Mouse (Mus musculus): ENCODE measurements around the gene Polr1a. TPM values are rescaled to one million over a fixed set of nuclear protein-coding genes. Genes with fewer than 3 reads are reported as not detected.
A peak's percentile ranks its signal among the peaks of the same experiment; 100 is the strongest.
"Not testable (repeated sequence)": the region's sequence is repeated elsewhere in the genome, so short reads cannot be mapped to it uniquely, and the experiment has no call there.

Gene Polr1a
- 10 to 100 TPM; 47.4 to 54.6 (median 49.7) TPM for total RNA-seq (2022)

- DNase-seq (ENCODE audit: low spot score) = peak; percentile 93
These were observed at the start of gene Polr1a, which contains the start of gene Ptcd3 for GRCm38 (mm10) chr6:71908481-71909381. TSS of gene Polr1a (plus strand) at chr6:71909053. TSS of gene Ptcd3 (minus strand) at chr6:71908750.

- DNase-seq (ENCODE audit: low spot score) = no peak
These were observed 41.1 kb upstream of the Polr1a start for GRCm38 (mm10) chr6:71867751-71868150.

GRCm38 (mm10) chr6:71868809-71869208 lies 40.0 kb upstream of the Polr1a start:
- no peak for DNase-seq (ENCODE audit: low spot score)

- no peak for DNase-seq (ENCODE audit: low spot score)
These were observed 37.5 kb upstream of the Polr1a start for GRCm38 (mm10) chr6:71871396-71871795.

- no peak for DNase-seq (ENCODE audit: low spot score)
These were observed 30.7 kb upstream of the Polr1a start for GRCm38 (mm10) chr6:71877965-71878760.

- DNase-seq (ENCODE audit: low spot score) = no peak
These were observed 15.6 kb upstream of the Polr1a start for GRCm38 (mm10) chr6:71893263-71893662.

GRCm38 (mm10) chr6:71907702-71908235 lies 1.1 kb upstream of the Polr1a start:
- no peak for DNase-seq (ENCODE audit: low spot score)

GRCm38 (mm10) chr6:71909384-71909783 lies 531 bp downstream of the Polr1a start:
- DNase-seq (ENCODE audit: low spot score) = no peak

GRCm38 (mm10) chr6:71909840-71910239 lies 987 bp downstream of the Polr1a start:
- DNase-seq (ENCODE audit: low spot score) = no peak

GRCm38 (mm10) chr6:71911686-71912450 lies 3.0 kb downstream of the Polr1a start:
- DNase-seq (ENCODE audit: low spot score) = peak; percentile 25

- DNase-seq (ENCODE audit: low spot score) = no peak
These were observed 11.9 kb downstream of the Polr1a start for GRCm38 (mm10) chr6:71920752-71921151.

GRCm38 (mm10) chr6:71925233-71925632 lies 16.4 kb downstream of the Polr1a start:
- not testable (repeated sequence) for DNase-seq (ENCODE audit: low spot score)

- peak; percentile 60 for DNase-seq (ENCODE audit: low spot score)
These were observed 19.1 kb downstream of the Polr1a start for GRCm38 (mm10) chr6:71927911-71928310.

- DNase-seq (ENCODE audit: low spot score) = peak; percentile 40
These were observed 21.2 kb downstream of the Polr1a start for GRCm38 (mm10) chr6:71930053-71930452.

- DNase-seq (ENCODE audit: low spot score) = no peak
These were observed 22.1 kb downstream of the Polr1a start for GRCm38 (mm10) chr6:71930830-71931437.

- DNase-seq (ENCODE audit: low spot score) = no peak
These were observed 23.5 kb downstream of the Polr1a start for GRCm38 (mm10) chr6:71932347-71932746.

GRCm38 (mm10) chr6:71934081-71934556 lies 25.3 kb downstream of the Polr1a start:
- DNase-seq (ENCODE audit: low spot score) = peak; percentile 53

- no peak for DNase-seq (ENCODE audit: low spot score)
These were observed 26.9 kb downstream of the Polr1a start for GRCm38 (mm10) chr6:71935737-71936136.

GRCm38 (mm10) chr6:71940912-71941311 lies 32.1 kb downstream of the Polr1a start:
- DNase-seq (ENCODE audit: low spot score) = no peak

- no peak for DNase-seq (ENCODE audit: low spot score)
These were observed 36.2 kb downstream of the Polr1a start for GRCm38 (mm10) chr6:71945101-71945500.

GRCm38 (mm10) chr6:71946121-71946520 lies 37.3 kb downstream of the Polr1a start:
- no peak for DNase-seq (ENCODE audit: low spot score)

Measured in heart, adult 8-10 months (tissue).